Mouse (Mus musculus) retina, adult 2 months (tissue): Measurements from ENCODE around the gene Xpnpep2.

Source experiments
- DNase-seq: peaks from one replicate; pipeline ENCODE4 v3.0.0-alpha.2; 2012; ENCODE audit warnings: low read depth, low spot score

Gene Xpnpep2

DNA sequence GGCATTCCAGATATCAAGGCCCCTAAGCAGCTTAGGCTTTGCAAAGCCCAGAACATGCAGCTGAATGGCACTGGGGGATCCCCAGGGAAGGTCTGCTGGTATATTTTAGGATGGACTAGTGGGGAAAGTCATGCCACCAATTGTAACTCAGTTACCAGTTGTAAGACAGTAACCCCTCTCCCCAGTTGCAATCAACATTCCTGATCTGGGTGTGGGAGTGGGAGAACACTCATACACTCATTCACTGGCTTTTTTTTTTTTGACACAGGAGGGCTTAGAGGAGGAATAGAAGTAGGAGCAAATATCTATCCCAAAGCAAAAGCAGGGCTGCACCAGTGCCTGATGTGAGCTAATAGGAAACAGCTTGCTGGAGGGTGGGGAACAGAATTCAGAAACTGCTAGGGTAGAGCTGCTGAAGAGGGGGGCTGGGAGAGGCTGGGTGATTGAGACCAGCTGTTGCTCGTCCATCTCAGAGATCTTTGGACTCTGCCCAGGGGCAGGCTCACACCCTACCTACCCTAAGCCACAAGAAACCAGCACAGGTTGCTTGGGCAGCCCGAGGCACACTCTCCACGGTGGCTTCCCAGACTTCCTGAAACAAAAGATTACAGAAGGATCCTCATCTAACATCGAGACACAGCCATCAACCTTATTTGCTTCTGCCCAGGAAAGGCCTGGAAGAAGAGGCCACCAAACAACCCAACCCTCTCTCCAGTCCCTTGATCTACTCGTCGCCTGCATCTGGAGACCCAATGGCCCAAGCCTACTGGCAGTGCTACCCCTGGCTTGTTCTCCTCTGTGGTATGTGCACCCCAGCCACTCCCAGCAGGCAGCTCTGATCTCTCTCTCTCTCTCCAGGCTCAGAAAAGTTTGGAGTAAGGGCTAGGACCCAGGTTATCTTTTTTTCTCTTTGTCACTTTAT is at the start of gene Xpnpep2:
Gene Xpnpep2, plus strand, starts transcription at position 332 of the 922 bp plus-strand sequence.
- DNase-seq = no peak

DNA sequence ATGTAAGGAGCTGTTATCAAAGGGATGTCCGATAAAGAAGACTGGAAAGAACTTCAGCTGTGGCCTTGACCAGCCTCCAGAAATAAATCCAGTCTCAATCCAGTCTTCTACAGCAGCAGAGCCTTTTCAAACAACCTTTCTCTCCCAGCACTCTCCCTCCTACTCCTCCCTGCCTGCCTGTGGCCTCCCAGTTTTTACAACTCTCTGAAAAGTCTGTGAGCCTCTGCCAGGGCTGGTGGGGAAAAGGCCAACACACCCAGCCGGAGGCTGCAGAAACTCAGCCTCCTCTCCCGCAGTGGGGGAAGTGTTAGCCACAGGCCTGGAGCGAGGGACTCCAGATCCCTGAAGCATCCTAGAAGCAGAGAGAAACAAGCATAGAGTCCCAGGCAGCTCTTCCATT is 46.0 kb upstream of the Xpnpep2 start:
- DNase-seq = no peak

DNA sequence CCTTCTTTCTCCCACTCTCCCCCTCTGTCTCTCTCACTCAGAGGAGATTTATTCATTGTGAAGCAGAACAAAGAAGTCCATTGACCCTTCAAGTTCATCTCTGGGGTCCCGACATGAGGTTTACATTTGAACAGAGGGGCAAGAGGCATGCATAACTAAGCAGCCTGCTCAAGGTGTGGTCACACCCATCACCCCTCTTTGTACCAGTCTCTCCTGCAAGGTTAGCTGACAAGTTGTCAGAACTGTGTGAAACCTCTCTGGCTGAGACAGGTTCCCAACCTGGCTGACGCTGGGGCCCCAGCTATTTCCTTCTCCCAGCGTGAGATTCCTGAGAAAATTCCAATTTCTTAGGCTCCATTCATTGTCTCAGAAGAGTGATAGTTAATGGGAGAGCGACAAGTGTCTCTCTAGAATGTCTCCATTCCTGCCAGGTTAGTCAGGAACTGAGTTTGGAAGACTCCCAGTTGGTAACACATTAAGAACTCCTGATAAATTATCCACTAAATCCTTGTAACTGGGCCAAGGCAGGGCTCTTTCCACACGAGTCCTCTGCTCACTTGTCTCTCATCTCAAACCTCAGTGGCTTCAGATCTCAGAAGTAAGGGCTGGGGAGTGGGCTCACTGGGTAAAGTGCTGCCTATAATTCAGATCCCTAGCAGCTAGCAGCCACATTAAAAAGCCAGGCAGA is 44.2 kb upstream of the Xpnpep2 start:
- DNase-seq = no peak

DNA sequence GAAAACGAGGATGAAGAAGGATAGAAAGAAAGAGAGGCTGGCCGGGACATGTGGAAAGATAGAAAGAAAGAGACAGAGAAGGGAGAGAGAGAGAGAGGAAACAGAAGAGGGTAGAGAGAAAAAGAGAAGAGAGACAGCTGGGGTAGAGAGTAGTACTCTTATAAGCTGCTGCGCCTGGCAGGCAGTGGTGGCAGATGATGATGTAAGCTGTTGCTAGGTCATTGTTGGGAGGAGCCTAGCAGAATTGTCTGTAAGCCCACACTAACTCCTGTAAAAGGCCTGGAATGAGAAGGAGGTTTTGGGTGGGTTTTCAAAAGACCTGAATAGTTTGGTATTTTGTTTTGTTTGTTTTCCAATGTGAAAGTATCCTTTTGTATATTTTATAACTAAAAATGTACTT is 41.6 kb upstream of the Xpnpep2 start:
- no peak for DNase-seq

- DNase-seq = no peak
Observed at GRCm38 (mm10) chrX:48071961-48072360, 36.6 kb upstream of the Xpnpep2 start.

GRCm38 (mm10) chrX:48072401-48072800 is 36.1 kb upstream of the Xpnpep2 start:
- DNase-seq = no peak

DNA sequence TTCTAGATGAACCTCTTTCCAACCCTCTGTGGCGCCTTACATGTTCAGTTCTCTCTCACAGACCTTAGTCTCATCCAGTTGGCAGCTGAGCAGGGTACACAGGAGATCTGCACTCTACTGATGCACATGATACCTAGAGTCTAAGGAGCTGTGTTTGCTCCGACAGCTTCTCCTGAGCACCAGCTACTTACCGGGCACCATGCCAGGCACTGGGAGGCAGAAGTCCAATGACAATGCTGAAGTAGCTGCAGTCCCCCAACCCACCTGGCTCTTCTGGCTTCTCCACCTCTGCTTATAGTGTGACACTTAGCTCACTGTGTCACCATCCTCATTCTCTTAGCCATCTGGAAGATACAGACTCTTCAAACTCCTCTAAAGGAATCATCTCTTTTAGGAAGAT is 33.8 kb upstream of the Xpnpep2 start:
- DNase-seq = no peak

GRCm38 (mm10) chrX:48076806-48077425 is 31.6 kb upstream of the Xpnpep2 start:
- no peak for DNase-seq

DNA sequence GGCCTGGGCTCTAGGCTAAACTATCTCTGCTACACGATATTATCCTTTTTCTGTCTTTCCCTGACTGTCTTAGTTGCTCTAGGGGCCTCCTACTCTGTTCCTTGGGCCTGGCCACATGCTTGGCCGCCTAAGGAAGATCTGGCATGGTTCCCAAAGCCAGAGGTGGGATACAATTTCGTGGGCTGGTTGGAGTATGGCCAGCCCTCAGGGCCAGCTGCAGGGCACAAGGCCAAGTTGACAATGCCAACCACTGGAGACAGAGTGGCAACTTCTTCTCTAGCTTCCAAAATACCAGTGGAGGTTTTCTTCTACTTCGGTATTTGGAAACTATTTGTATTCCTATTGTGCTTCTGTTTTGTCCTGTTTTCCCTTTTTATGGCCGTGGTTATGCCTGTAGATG is 26.2 kb upstream of the Xpnpep2 start:
- DNase-seq = no peak

DNA sequence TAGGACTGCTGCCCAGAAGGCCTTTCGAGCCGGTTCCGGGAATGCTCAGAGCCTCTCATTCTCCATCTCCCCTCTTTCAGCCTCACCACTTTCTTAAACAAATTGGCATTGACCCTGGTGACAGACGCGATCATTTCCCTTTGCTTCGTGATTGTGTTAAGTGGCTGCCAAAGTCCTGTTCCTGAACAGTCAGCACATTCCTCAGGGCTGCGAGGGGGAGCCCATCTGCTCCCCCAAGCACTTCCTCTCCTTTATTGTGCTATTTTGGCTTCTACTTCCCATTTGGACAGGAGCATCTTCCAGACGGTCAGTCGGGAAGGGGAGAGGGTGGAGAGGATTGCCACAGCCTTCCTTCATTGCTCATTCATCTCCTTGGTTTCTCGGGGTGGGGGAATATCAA is 16.4 kb upstream of the Xpnpep2 start:
- no peak for DNase-seq

- DNase-seq = no peak
Observed at GRCm38 (mm10) chrX:48093555-48093954, 15.0 kb upstream of the Xpnpep2 start.

GRCm38 (mm10) chrX:48094658-48095057 is 13.9 kb upstream of the Xpnpep2 start:
- DNase-seq = no peak

DNA sequence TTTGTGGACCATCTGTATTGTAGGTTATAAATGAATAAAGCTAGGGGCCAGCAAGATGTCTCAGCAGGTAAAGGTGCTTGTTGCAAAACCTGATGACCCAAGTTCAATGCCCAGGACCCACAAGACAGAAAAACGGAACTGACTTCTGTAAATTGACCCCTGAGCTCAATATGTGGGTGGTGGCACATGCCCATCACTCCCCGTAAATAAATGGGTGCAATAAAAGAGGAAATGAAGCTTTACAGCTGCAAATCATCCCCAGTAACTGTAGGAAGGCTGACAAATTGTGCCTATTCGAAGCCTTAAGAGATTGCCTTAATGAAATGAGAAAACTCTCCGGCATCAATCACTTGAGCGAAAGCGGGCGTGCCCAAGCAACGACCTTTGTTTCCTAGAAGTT is 11.9 kb upstream of the Xpnpep2 start:
- no peak for DNase-seq

DNA sequence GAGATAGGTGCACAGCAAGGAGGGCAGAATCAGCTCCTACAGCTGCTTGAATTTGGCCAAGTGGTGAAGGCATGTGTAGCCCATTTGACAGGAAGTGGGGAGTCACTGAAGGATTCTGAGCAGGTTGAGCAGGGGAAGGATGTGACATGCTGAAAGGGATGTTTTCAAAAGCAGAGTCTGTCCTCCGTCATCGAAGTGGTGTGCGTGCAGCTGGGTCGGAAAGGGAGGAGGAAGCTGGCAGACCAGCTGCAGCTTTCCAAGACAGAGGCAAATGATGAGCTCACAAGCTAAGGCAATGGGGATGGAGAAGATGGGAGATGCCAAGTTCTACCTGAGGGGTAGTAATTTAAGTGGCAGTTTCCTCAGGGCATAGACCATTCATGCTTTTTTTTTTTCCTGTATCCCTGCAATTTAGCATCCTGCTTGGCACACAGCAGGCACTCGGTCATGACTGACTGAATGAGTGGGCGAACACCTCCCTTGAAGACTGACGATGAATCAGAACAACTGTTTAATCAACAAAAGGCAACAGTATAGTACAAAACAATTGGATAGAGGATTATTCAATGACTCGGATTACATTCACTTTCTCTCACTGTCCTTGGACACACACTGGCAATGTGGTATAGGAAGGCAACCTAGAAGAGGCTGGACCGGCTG is 9.9 kb upstream of the Xpnpep2 start:
- no peak for DNase-seq

DNA sequence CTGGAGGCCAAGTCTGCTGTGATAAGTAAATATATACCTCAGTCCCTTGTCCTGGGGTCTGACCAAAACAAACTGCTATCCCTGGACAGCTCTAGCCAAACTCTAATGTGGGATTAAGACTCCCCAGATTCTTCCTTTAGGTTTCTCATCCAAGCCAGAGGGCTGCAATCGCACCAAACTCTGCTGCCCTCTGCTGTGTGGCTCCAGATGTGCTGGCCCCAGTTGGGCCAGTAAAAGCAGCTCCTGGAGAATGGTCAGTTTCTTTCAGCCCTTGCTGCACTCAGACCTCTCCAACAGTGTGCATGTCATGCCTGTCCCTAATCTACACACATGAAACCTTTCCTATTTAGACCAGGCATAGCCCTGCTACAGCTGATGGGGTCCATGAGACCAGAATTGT is 8.7 kb upstream of the Xpnpep2 start:
- DNase-seq = no peak

DNA sequence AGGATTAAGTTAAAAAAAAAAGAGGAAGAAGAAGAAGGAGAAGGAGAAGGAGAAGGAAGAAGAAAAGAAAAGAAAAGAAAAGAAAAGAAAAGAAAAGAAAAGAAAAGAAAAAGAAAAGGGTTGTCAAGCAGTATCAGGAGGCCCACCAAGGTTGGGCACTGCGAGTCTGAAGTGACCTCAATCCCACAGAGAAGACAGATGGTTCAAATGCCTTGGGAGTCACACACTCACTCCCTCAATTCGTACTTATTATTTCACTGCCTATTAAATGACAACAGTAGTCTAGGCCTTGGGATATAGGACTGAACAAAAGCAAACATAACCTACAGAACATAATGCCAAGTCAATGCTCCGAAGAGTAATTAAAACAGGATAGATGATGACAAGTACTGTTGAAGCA is 5.3 kb upstream of the Xpnpep2 start:
- DNase-seq = no peak

DNA sequence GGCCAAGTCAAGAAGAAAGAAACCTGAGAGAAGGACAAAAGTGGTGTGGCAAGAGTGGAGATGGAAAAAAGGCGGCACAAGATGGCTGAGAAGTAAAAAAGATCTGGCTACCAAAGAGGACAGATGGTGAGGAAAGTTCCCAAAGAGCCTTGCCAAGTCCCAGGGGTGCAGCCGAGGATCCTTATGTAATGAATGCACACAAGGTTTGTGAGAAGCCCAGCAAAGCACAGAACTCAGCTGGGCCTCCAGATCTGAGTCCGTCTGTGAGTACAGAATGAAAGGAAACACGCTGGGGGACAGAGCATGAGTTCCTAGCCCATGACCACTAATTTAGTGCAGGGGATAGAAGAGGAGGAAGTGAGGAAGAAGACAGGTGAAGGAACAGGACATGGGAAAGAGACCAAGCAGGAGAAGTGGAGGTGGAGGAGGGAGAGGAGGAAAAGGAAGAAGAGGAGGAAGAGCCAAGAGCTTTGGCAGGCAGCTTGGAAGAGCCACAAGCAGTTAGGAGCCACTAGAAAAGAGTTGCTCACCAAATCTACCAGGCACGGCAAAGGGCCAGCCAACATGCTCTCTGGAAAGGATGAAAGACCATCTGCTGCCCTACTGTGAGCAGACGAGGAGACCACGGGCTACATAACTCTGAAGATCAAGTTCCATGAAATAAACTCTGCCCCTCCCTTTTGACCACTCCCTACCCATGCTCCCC is 3.6 kb upstream of the Xpnpep2 start:
- DNase-seq = no peak

DNA sequence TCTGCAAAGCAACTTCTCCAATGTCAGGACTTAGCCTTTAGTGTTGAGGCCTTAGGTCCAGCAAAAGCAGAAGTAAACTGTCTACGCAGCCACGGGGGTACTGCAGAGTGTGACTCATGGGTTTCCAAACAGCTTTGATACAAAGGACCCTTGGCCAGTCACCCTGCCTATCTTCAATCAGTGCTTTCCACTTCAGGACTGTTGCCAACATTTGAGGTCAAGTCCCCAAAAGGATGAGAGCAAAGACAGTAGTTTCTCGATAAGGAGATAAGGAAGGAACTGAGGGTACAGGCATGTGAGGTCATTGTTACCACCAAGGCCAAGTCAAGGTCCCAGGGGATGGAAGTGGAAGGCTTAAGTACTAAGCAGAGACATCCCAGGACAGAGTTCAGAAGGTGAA is 2.3 kb upstream of the Xpnpep2 start:
- no peak for DNase-seq

GRCm38 (mm10) chrX:48109316-48109655 is 761 bp downstream of the Xpnpep2 start:
- no peak for DNase-seq

DNA sequence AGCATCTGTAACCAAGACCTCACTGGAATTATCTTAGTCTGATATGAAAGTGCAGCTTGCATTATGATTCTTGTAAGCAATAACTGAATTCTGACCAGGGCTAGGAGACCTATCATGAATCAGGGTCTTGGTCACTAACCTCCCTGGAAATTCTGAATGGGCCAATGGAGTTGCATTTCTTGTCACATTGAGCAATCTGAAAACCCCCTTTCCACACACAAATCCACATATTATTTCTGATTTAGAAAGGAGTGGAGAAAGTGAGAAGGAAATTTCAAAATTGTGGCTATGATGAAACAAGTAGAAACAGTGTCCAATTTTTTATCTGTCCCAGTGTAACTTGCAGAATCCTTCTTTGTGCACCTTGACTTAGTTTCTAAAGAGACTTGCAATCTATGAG is 10.8 kb downstream of the Xpnpep2 start:
- DNase-seq = no peak
